Mouse (Mus musculus) liver, embryonic 16.5 days (tissue): ENCODE results near the gene Suz12. TPM values are rescaled to one million over a fixed set of nuclear protein-coding genes. Genes with fewer than 3 reads are reported as not detected.
A peak's percentile ranks its signal among the peaks of the same experiment; 100 is the strongest.
"Not testable (repeated sequence)": the region's sequence is repeated elsewhere in the genome, so short reads cannot be mapped to it uniquely, and the experiment has no call there.

Source experiments
- ATAC-seq: fragments of 200-750 bp; cut with Nextera tagmentation; 2 replicates; pipeline ENCODE4 v1.8.0; 2017; ENCODE audit warnings: low read depth, mild to moderate bottlenecking, moderate number of reproducible peaks, moderate library complexity
- H3K27ac ChIP-seq: fragments of 300-500 bp; sonication (generic); 2 replicates; pipeline ENCODE4 v1.5.1; 2014; ENCODE audit warnings: mild to moderate bottlenecking, low read length
- H3K27me3 ChIP-seq: fragments of 300-500 bp; sonication (generic); 2 replicates; pipeline ENCODE4 v1.6.1; 2014; ENCODE audit warnings: low read depth, low read length, mixed read lengths; ENCODE audit not compliant: control insufficient read depth, insufficient read depth
- H3K36me3 ChIP-seq: fragments of 300-500 bp; sonication (generic); 2 replicates; pipeline ENCODE4 v1.6.1; 2014; ENCODE audit warnings: mild to moderate bottlenecking; ENCODE audit not compliant: control insufficient read depth, insufficient read depth
- H3K4me1 ChIP-seq: fragments of 300-500 bp; sonication (generic); 2 replicates; pipeline ENCODE4 v1.6.1; 2014; ENCODE audit warnings: low read depth, low read length, mixed read lengths; ENCODE audit not compliant: control insufficient read depth
- H3K4me2 ChIP-seq: fragments of 300-500 bp; sonication (generic); 2 replicates; pipeline ENCODE4 v1.6.1; 2014; ENCODE audit warnings: low read depth, low read length, mixed read lengths
- H3K4me3 ChIP-seq: fragments of 300-500 bp; sonication (generic); 2 replicates; pipeline ENCODE4 v1.5.1; 2014; ENCODE audit warnings: low read depth, mild to moderate bottlenecking, low read length
- H3K9ac ChIP-seq: fragments of 300-500 bp; sonication (generic); 2 replicates; pipeline ENCODE4 v1.6.1; 2014; ENCODE audit warnings: low read depth, low read length
- H3K9me3 ChIP-seq: fragments of 300-500 bp; sonication (generic); replicated peaks from 2 replicates; pipeline ENCODE4 v1.6.1; 2016; ENCODE audit warnings: low read length; ENCODE audit not compliant: control insufficient read depth
- WGBS: fragments of 180-500 bp; shearing (Covaris S2); extraction: QIAGEN DNeasy Blood & Tissue Kit; methylation state at CpG from one replicate; pipeline ENCODE4 v1.1.7; 2014; ENCODE audit not compliant: insufficient replicate concordance; 5-methylcytosine and 5-hydroxymethylcytosine counted together
- polyA plus RNA-seq: library from polyadenylated mRNA; unstranded; fragments of >200 nt; fragmentation: Nextera tagmentation; extraction: Ambion mirVana; gene quantifications from 2 replicates; pipeline ENCODE4 v1.2.1, GENCODE M21; 2015

Gene Suz12
- polyA plus RNA-seq, 1 experiment from 2014 or later: 11.4 TPM

DNA sequence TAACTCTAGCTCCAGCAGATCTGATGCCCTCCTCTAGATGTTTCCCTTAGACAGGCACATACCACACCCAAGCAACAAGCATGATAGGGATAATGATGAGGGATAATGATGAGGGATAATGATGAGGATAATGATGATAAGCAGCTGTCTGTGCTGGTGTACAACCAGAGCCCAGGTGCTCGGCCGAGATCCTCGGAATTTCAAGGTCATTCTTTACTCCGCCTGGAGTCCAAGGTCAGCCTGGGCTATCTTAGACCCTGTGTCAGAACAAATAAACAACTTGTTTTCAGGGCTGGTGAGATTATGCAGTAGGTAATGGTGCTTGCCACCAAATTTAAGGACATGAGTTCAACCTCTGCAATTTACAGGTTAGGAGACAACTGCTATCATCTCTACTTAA, 6.0 kb upstream of the Suz12 start:
- Histone ChIP-seq H3K27me3 (no peaks in the 10 kb centered on the region), H3K27ac (no peak overlapping the region), H3K4me2 (no peak overlapping the region), H3K9me3 (no peaks in the 10 kb centered on the region), H3K4me3 (no peak overlapping the region), H3K36me3 (no peaks in the 10 kb centered on the region), H3K9ac (no peak overlapping the region), H3K4me1 (peaks cover 3% of the 10 kb centered on the region; the same call in 1 of the 2 replicates)
- no peak for ATAC-seq
- WGBS: 77% methylated on average over 4 of the region's 4 CpGs

DNA sequence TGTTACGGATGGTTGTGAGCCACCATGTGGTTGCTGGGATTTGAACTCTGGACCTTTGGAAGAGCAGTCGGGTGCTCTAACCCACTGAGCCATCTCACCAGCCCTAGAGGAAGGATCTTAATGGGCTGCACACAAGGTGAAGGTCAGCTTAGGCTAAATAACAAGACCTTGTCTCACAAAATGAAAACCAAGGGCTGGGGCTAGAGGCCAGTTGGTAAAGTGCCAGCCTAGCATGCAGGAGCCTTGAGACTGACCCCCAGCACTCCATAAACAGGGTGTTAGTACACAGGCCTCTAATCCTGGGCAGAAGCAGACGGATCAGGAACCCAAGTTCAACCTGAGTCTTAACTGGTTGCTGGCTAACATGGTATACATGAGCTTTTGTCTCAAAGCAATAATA, 5.0 kb upstream of the Suz12 start:
- no peak overlapping the region for H3K4me2 ChIP-seq
- no peak overlapping the region for H3K9ac ChIP-seq
- WGBS: 65% methylated on average over 3 of the region's 3 CpGs
- H3K36me3 ChIP-seq: no peaks in the 10 kb centered on the region
- no peaks in the 10 kb centered on the region for H3K9me3 ChIP-seq
- no peaks in the 10 kb centered on the region for H3K27me3 ChIP-seq
- no peak overlapping the region for H3K4me3 ChIP-seq
- no peak for ATAC-seq
- H3K4me1 ChIP-seq: peaks cover 8% of the 10 kb centered on the region
- no peak overlapping the region for H3K27ac ChIP-seq

DNA sequence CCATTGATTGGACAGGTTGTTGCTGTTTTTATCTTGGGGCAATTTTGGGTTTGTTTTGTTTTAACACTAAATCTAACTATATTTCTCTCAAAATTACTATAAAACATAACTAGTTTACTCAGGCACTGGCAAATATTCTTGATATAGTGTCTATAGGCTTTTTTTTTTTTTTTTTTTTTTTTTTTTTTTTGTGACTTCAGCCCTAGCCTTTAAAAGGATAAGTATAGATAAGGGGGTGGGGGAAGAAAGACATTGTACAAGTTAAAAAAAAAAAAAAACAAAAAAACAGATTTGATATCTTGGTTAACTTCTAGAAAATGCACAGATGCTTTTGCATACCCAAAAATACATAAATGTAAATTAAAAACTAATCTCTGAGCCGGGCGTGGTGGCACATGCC, 2.8 kb upstream of the Suz12 start:
- Histone ChIP-seq H3K9ac (no peak overlapping the region), H3K4me1 (peaks cover 8% of the 10 kb centered on the region), H3K27ac (no peak overlapping the region), H3K27me3 (no peaks in the 10 kb centered on the region), H3K4me2 (no peak overlapping the region), H3K4me3 (no peak overlapping the region), H3K9me3 (no peaks in the 10 kb centered on the region), H3K36me3 (no peaks in the 10 kb centered on the region)
- 71% methylated on average over 2 of the region's 2 CpGs for WGBS
- no peak for ATAC-seq

DNA sequence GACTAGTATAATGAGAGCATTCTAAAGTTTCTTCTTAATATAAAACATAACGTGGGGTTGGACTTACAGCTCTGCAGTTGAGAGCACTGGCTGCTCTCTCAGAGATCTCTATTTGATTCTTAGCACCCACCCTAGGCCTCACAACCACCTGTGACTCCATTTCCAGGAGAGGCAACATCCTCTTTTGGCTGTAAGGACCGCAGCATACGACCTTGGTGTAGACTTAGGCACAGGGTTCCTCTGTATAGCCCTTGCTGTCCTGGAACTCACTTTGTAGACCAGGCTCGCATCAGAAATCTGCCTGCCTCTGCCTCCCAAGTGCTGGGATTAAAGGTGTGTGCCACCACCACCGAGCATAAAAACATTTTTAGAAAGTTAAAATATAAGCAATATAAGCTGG, 1.3 kb upstream of the Suz12 start:
- H3K27ac ChIP-seq: no peak overlapping the region
- H3K4me1 ChIP-seq: peaks cover 8% of the 10 kb centered on the region
- 77% methylated on average over 5 of the region's 5 CpGs for WGBS
- H3K4me3 ChIP-seq: no peak overlapping the region; the same call in 1 of the 2 replicates
- H3K36me3 ChIP-seq: peaks cover 5% of the 10 kb centered on the region; the same call in 1 of the 2 replicates
- H3K9me3 ChIP-seq: no peaks in the 10 kb centered on the region
- H3K4me2 ChIP-seq: peak overlapping the region; percentile 96; the same call in 1 of the 2 replicates
- H3K27me3 ChIP-seq: no peaks in the 10 kb centered on the region
- no peak for ATAC-seq
- H3K9ac ChIP-seq: no peak overlapping the region

- H3K9ac ChIP-seq: peak overlapping the region; percentile 99
- peak overlapping the region; percentile 100 for H3K4me3 ChIP-seq
- 15% methylated on average over 20 of the region's 21 CpGs for WGBS
- H3K4me1 ChIP-seq: peaks cover 8% of the 10 kb centered on the region
- ATAC-seq: no peak
- no peaks in the 10 kb centered on the region for H3K27me3 ChIP-seq
- no peaks in the 10 kb centered on the region for H3K9me3 ChIP-seq
- H3K27ac ChIP-seq: peak overlapping the region; percentile 92
- H3K36me3 ChIP-seq: peaks cover 5% of the 10 kb centered on the region; the same call in 1 of the 2 replicates
- H3K4me2 ChIP-seq: peak overlapping the region; percentile 96
Measured at GRCm38 (mm10) chr11:79992035-79992591, 793 bp upstream of the Suz12 start.

- H3K9ac ChIP-seq: peak overlapping the region; percentile 99
- WGBS: under 1% methylated on average over 56 of the region's 74 CpGs
- H3K27ac ChIP-seq: peak overlapping the region; percentile 100
Measured at GRCm38 (mm10) chr11:79993356-79994270, 707 bp downstream of the Suz12 start.

DNA sequence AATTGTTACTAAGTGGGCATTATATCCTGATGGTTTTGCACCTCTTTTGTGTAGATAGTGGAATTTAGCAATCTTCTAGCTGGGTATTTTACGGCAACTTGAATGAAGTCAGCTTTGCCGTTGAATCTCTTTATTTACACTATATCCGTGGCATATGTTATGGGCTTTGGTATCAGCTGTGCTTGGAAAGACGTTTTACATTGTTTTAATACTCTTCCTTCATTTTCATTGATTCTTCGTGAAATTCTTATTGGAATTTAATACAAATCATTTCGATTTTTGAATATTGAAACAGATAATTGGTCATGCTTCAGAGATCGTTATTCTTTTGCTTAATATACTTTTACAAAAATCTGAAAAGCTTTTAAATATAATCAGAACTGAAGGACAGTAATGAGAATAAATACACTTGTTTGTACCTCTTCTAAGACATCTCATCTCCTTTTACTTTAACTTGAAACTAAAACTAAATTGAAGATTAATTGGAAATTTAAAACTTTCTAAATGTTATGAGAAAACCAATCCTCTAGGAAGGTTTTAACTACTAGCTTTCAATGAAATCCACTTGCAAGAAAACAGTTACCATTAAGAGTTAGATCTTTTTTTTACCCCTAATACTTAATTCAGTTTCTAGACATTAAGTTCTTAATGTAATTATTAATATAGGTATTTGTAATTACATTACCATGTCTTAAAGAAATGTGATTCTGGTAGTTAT, 1.5 kb downstream of the Suz12 start:
- ATAC-seq: no peak
- peaks cover 10% of the 10 kb centered on the region; the same call in 1 of the 2 replicates for H3K36me3 ChIP-seq
- peak overlapping the region; percentile 68 for H3K4me2 ChIP-seq
- peak overlapping the region; percentile 99 for H3K9ac ChIP-seq
- no peak overlapping the region for H3K27ac ChIP-seq
- WGBS: 4% methylated on average over 7 of the region's 7 CpGs
- H3K4me3 ChIP-seq: peak overlapping the region; percentile 100
- no peaks in the 10 kb centered on the region for H3K27me3 ChIP-seq
- H3K4me1 ChIP-seq: peaks cover 8% of the 10 kb centered on the region
- no peaks in the 10 kb centered on the region for H3K9me3 ChIP-seq

More at GRCm38 (mm10) chr11:79993356-79994270, 707 bp downstream of the Suz12 start:
- H3K4me2 ChIP-seq: peak overlapping the region; percentile 68
- H3K27me3 ChIP-seq: no peaks in the 10 kb centered on the region
- peaks cover 5% of the 10 kb centered on the region; the same call in 1 of the 2 replicates for H3K36me3 ChIP-seq
- ATAC-seq: peak; percentile 5; the same call in 1 of the 2 replicates
- peaks cover 8% of the 10 kb centered on the region for H3K4me1 ChIP-seq
- H3K9me3 ChIP-seq: no peaks in the 10 kb centered on the region
- peak overlapping the region; percentile 100 for H3K4me3 ChIP-seq

DNA sequence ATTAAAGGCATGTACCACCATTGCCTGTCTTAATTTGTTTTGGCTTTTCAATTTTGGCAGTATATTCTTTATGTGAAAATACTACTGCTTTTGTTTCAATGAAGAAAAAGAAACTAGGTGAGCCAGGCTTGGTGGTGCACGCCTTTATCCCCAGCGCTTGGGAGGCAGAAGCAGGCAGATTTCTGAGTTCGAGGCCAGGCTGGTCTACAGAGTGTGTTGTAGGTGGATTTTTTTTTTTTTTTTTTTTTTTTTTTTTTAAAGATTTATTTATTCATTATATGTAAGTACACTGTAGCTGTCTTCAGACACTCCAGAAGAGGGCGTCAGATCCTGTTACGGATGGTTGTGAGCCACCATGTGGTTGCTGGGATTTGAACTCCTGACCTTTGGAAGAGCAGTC, 23.6 kb downstream of the Suz12 start:
- not testable (repeated sequence) for H3K4me3 ChIP-seq, H3K9me3 ChIP-seq, ATAC-seq, H3K4me2 ChIP-seq, H3K27ac ChIP-seq, H3K27me3 ChIP-seq, H3K9ac ChIP-seq, H3K4me1 ChIP-seq
- 95% methylated on average over 3 of the region's 5 CpGs for WGBS
- H3K36me3 ChIP-seq: peaks cover 47% of the 10 kb centered on the region
